Mouse (Mus musculus) thymus, postnatal 0 days (tissue): ENCODE results near the gene Kif22. TPM values are rescaled to one million over a fixed set of nuclear protein-coding genes. Genes with fewer than 3 reads are reported as not detected.
A peak's percentile ranks its signal among the peaks of the same experiment; 100 is the strongest.

Experiments
- DNase-seq: peaks from one replicate; pipeline ENCODE4 v3.0.0-alpha.2; 2015; ENCODE audit warnings: low spot score
- microRNA-seq: library from miRNA; unstranded; fragments of <30 nt; microRNA quantifications from one replicate; pipeline ENCODE4, GENCODE M21; 2016; ENCODE audit warnings: borderline number of aligned reads
- polyA plus RNA-seq: library from polyadenylated mRNA; unstranded; fragments of >200 nt; fragmentation: Nextera tagmentation; extraction: Ambion mirVana; gene quantifications from 2 replicates; pipeline ENCODE4 v1.2.1, GENCODE M21; 2015

The Kif22 gene
- polyA plus RNA-seq, 1 experiment from 2014 or later = 133 TPM

GRCm38 (mm10) chr7:126988816-126989215 is 53.5 kb downstream of the Kif22 start:
- DNase-seq = no peak

- DNase-seq = peak; percentile 32
These were observed 56.0 kb downstream of the Kif22 start for GRCm38 (mm10) chr7:126986319-126986718.

GRCm38 (mm10) chr7:126984667-126985444 is 57.4 kb downstream of the Kif22 start:
- no peak for DNase-seq

GRCm38 (mm10) chr7:126983113-126983512 is 59.2 kb downstream of the Kif22 start:
- DNase-seq = no peak

- DNase-seq = no peak
These were observed 60.2 kb downstream of the Kif22 start for GRCm38 (mm10) chr7:126982054-126982453.

- DNase-seq = no peak
These were observed 60.7 kb downstream of the Kif22 start for GRCm38 (mm10) chr7:126981601-126982000.

GRCm38 (mm10) chr7:126978841-126979240 is 63.4 kb downstream of the Kif22 start:
- no peak for DNase-seq

Small RNA genes within 50 kb of the gene (microRNA-seq; reads per million reads assigned to microRNA genes)
- not detected for gene Gm44343

Other genes with a start within 250 kb of the Kif22 start
- gene Ppp4c, start 250.0 kb downstream of the Kif22 start, polyA plus RNA-seq = 306 TPM in 2 replicates
- 0.19 and 0.20 TPM in 2 replicates for gene Fam57b, start 244.8 kb downstream of the Kif22 start, polyA plus RNA-seq
- not detected in 2 replicates for gene 4930451I11Rik, start 210.8 kb downstream of the Kif22 start, polyA plus RNA-seq
- gene Doc2a, start 195.1 kb downstream of the Kif22 start, polyA plus RNA-seq = 0.21 and 0.33 TPM in 2 replicates
- 16.9 and 22.6 TPM in 2 replicates for gene Hirip3, start 180.5 kb downstream of the Kif22 start, polyA plus RNA-seq
- gene Ino80e, start 180.1 kb downstream of the Kif22 start, polyA plus RNA-seq = 82.9 and 98.9 TPM in 2 replicates
- gene Taok2, start 157.8 kb downstream of the Kif22 start, polyA plus RNA-seq = 21.2 and 26.6 TPM in 2 replicates
- 37.4 and 38.9 TPM in 2 replicates for gene Tmem219, start 119.6 kb downstream of the Kif22 start, polyA plus RNA-seq
- gene Kctd13, start 113.6 kb downstream of the Kif22 start, polyA plus RNA-seq = 15.8 and 18.0 TPM in 2 replicates
- gene Asphd1, start 92.9 kb downstream of the Kif22 start, polyA plus RNA-seq = not detected in 2 replicates
- gene Sez6l2, start 91.9 kb downstream of the Kif22 start, polyA plus RNA-seq = 0.50 and 0.78 TPM in 2 replicates
- gene Cdipt, start 66.6 kb downstream of the Kif22 start, polyA plus RNA-seq = 91.9 and 94.6 TPM in 2 replicates
- 1.6 and 1.7 TPM in 2 replicates for gene Cdiptos, start 66.4 kb downstream of the Kif22 start, polyA plus RNA-seq
- 29.8 and 32.5 TPM in 2 replicates for gene Mvp, start 27.9 kb downstream of the Kif22 start, polyA plus RNA-seq
- gene Pagr1b, start 26.0 kb downstream of the Kif22 start, polyA plus RNA-seq = 0.60 and 1.2 TPM in 2 replicates
- gene Pagr1a, start 25.1 kb downstream of the Kif22 start, polyA plus RNA-seq = 51.8 and 100 TPM in 2 replicates
- 57.8 and 80.0 TPM in 2 replicates for gene Gm42742, start 21.4 kb downstream of the Kif22 start, polyA plus RNA-seq
- 0.57 and 0.69 TPM in 2 replicates for gene Prrt2, start 21.3 kb downstream of the Kif22 start, polyA plus RNA-seq
- 111 and 132 TPM in 2 replicates for gene Maz, start 15.4 kb downstream of the Kif22 start, polyA plus RNA-seq
- 2.4 and 2.7 TPM in 2 replicates for gene Zg16, start 44.9 kb upstream of the Kif22 start, polyA plus RNA-seq
- gene AI467606, start 48.9 kb upstream of the Kif22 start, polyA plus RNA-seq = 154 and 165 TPM in 2 replicates
- gene Qprt, start 79.8 kb upstream of the Kif22 start, polyA plus RNA-seq = 0.99 and 1.4 TPM in 2 replicates
- 26.6 and 26.7 TPM in 2 replicates for gene Spn, start 95.4 kb upstream of the Kif22 start, polyA plus RNA-seq
- 59.5 and 62.0 TPM in 2 replicates for gene Cd2bp2, start 153.6 kb upstream of the Kif22 start, polyA plus RNA-seq
- gene Tbc1d10b, start 166.0 kb upstream of the Kif22 start, polyA plus RNA-seq = 20.5 and 27.4 TPM in 2 replicates
- gene Mylpf, start 166.4 kb upstream of the Kif22 start, polyA plus RNA-seq = 67.7 and 68.9 TPM in 2 replicates
- 25.4 and 29.7 TPM in 2 replicates for gene Zfp553, start 190.6 kb upstream of the Kif22 start, polyA plus RNA-seq
- gene Sept1, start 190.7 kb upstream of the Kif22 start, polyA plus RNA-seq = 638 and 684 TPM in 2 replicates
- gene Zfp771, start 201.8 kb upstream of the Kif22 start, polyA plus RNA-seq = 34.7 and 37.0 TPM in 2 replicates
- gene Dctpp1, start 218.2 kb upstream of the Kif22 start, polyA plus RNA-seq = 181 and 213 TPM in 2 replicates
- 146 and 151 TPM in 2 replicates for gene Sephs2, start 231.6 kb upstream of the Kif22 start, polyA plus RNA-seq